Mouse (Mus musculus): ENCODE measurements around the gene Ilf2. TPM values are rescaled to one million over a fixed set of nuclear protein-coding genes. Genes with fewer than 3 reads are reported as not detected.

Gene Ilf2
- total RNA-seq, 2 experiments from 2014 or later = 23.8 to 25.4 TPM

DNA sequence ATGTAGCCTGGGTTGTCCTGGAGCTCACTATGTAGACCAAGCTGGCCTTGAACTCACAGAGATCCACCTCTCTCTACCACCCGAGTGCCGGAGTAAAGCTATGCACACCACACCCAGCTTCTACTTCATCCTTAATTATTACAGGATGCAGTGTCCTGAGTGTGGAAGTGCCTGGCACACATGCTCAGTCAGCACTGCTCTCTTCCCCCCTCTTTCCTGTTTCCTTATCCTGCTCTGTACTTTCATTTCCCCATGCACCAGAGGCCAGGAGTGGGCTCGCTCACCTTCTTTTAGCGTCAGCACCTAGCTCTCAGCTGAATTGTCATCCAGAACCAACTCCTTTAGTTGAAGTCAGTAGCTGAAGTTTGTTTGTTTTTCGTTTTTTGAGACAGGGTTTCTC, 15.6 kb upstream of the Ilf2 start:
- intact Hi-C loops (cut with DNase I) = no loop called here
- no peak for DNase-seq

DNA sequence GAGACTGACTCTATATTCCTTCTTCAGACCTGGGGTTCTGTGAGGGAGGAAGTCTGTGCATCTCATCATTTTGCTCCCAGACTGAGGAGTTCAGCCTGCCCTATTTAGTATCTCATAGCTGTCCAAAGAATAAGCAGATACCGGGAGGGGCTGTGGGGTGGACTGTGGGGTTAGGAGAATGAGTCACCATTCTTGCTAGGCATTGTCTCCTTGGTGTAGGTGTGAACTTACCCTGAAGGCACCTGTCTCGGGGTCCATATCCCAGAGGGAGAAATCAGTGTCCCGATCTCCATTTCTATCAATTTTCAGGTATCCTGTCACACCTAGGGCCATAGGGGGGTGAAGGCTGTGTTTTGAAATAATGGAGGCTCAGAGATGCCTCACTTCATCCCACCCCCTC, 14.0 kb upstream of the Ilf2 start:
- no peak for DNase-seq
- intact Hi-C loops (cut with DNase I) = no loop called here

GRCm38 (mm10) chr3:90462579-90462978, 13.3 kb upstream of the Ilf2 start:
- intact Hi-C loops (cut with DNase I) = no loop called here
- DNase-seq = no peak

- intact Hi-C loops (cut with DNase I) = loop anchor here (5.0 kb wide), 1 partner anchor 242 kb away; no protein-coding TSS in a partner anchor
These were observed 11.3 kb upstream of the Ilf2 start for GRCm38 (mm10) chr3:90464552-90465080.

GRCm38 (mm10) chr3:90465081-90465685, 10.7 kb upstream of the Ilf2 start:
- intact Hi-C loops (cut with DNase I) = loop anchor here (5.0 kb wide), 1 partner anchor 243 kb away; no protein-coding TSS in a partner anchor
- peak in 1 of 2 experiments; percentile 40 for DNase-seq

More at GRCm38 (mm10) chr3:90464552-90465080, 11.3 kb upstream of the Ilf2 start:
- DNase-seq = peak in 1 of 2 experiments; percentile 19

DNA sequence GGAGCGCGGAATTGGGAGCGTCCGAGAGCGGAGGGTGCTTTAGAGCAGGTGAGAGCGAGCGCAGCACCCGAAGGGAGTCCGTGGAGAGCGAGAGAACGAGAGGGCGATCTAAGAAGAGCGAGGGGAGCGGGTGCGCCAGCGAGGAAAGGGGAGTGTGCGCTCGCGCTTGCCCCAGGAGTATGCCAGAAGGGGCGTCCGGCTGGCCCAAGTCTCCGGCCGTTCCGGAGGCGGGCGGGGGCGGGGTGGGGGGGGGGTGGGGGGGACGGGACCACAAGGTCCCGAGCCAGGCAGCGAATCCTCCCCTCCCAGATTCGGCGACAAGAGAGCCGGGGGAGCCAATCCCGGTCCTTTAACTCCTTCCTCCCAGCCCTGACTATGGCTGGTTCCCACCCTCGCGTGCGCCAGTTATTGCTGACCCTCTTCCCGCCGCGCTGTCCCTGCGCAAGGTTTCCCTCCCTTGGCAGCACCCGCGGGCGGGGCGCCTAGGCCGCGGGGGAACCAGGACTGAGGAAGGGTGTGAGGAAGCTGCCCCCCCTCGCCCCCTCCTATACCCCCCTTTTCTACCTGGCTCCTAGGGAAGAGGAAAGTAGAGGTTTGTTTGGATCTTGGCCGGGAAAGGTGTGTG, 10.1 kb upstream of the Ilf2 start, which contains the start of gene Npr1:
Gene Npr1, minus strand, starts transcription at position 181 of the 625 bp plus-strand sequence.
- intact Hi-C loops (cut with DNase I) = loop anchor here (1.0 to 5.0 kb wide), 2 partner anchors 53 to 243 kb away; no protein-coding TSS in a partner anchor
- peak; percentile 43 to 47 for DNase-seq

- peak in 1 of 2 experiments; percentile 35 for DNase-seq
- intact Hi-C loops (cut with DNase I) = loop anchor here (1.0 to 5.0 kb wide), 2 partner anchors 54 to 244 kb away; no protein-coding TSS in a partner anchor
These were observed 9.6 kb upstream of the Ilf2 start for GRCm38 (mm10) chr3:90466311-90466766.

DNA sequence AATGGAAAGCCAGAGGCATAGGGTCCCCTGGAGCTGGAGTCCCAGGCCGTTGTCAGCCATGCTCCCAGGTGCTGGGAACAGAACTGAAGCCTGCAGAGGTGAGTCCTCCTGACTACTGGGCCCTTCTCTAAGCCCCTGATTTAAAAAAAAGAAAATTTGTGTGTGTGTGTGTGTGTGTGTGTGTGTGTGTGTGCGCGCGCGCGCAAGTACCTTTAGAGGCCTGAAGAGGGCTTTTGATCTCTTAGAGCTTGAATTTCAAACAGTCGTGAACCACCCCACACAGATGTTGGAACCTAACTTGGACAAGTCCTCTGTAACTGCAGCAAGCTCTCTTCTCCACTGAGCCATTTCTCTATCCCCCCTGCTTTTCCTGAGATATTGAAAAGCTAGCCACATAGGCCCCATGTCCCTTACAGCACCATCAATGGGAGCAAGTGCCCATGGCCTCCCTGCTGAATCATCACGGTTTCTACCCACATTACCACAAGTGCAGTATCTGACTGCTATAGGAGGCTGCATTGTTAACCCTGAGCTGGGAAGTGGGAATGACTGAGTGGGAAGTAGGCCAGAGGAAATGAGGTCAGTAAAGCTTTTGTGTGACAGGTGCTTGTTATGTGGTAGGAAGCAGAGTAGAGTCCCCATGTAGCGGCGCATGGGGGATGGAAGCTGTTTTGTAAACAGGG, 8.2 kb upstream of the Ilf2 start:
- intact Hi-C loops (cut with DNase I) = loop anchor here (5.0 kb wide), 1 partner anchor 245 kb away; no protein-coding TSS in a partner anchor
- no peak for DNase-seq

GRCm38 (mm10) chr3:90472213-90472612, 3.7 kb upstream of the Ilf2 start:
- DNase-seq = peak in 1 of 2 experiments; percentile 38
- intact Hi-C loops (cut with DNase I) = no loop called here

DNA sequence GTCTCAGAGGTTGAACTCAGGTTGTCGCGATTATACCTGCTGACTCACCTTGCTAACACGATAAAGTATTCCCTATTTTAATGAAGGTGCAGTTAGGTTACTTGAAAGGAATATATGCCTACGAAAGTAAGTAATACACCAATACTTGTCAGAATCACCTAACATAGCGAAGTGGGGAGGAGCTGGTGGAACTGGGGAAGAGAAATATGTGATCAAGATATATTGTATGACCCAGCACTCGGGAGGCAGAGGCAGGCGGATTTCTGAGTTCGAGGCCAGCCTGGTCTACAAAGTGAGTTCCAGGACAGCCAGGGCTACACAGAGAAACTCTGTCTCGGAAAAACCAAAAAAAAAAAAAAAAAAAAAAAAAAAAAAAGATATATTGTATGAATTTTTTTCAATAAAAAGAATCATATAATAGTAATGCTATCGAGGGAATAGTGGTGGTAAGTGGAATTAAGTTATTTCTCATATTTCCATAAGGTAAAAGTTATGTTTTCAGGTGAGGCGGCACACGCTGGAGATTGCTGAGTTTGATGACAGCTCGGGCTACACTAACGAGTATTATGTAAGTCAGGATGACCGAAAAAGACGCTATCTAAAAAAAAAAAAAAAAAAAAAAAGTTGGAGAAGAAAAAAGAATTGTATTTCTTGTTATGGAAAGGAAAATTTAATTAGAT, 635 bp upstream of the Ilf2 start:
- intact Hi-C loops (cut with DNase I) = no loop called here
- DNase-seq = no peak

DNA sequence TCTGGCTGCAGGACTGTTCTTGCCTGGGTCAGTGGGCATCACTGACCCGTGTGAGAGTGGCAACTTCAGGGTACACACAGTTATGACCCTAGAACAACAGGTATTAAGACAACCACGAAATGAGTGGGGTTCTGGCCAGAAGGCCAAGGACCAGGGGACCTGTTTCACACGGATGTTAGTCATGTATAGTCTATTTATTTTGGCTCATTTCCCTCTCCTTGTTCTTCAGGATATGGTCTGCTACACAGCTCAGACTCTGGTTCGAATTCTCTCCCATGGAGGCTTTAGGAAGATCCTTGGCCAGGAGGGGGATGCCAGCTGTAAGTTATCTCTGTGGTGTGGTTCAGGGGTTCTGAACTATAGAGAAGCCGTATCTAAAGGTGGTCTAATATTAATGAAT, 11.1 kb downstream of the Ilf2 start:
- no peak for DNase-seq
- intact Hi-C loops (cut with DNase I) = no loop called here

GRCm38 (mm10) chr3:90488576-90488975, 12.7 kb downstream of the Ilf2 start:
- DNase-seq = no peak
- intact Hi-C loops (cut with DNase I) = no loop called here

- DNase-seq = peak; percentile 94
- intact Hi-C loops (cut with DNase I) = loop anchor here (1.0 kb wide), 1 partner anchor 18 kb away; no protein-coding TSS in a partner anchor
These were observed 14.8 kb downstream of the Ilf2 start, which contains the start of gene Snapin for GRCm38 (mm10) chr3:90490696-90491256. Gene Snapin (minus strand): TSS chr3:90491033.

DNA sequence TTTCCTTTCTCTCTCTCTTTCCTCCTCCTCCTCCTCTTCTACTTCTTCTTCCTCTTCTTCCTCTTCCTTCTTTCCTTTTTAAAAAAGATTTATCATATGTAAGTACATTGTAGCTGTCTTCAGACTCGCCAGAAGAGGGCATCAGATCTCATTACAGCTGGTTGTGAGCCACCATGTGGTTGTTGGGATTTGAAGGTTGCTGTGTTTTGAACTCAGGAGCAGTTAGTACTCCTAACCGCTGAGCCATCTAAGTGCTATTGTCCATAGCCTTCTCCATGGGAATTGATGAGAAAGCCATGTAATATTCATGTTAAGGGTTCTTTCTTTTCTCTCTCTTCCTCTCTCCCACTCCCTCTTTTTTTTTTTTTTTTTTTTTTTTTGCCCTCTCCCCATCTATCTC, 15.4 kb downstream of the Ilf2 start:
- DNase-seq = no peak
- intact Hi-C loops (cut with DNase I) = no loop called here

GRCm38 (mm10) chr3:90493831-90494540, 18.1 kb downstream of the Ilf2 start:
- DNase-seq = no peak
- intact Hi-C loops (cut with DNase I) = no loop called here

DNA sequence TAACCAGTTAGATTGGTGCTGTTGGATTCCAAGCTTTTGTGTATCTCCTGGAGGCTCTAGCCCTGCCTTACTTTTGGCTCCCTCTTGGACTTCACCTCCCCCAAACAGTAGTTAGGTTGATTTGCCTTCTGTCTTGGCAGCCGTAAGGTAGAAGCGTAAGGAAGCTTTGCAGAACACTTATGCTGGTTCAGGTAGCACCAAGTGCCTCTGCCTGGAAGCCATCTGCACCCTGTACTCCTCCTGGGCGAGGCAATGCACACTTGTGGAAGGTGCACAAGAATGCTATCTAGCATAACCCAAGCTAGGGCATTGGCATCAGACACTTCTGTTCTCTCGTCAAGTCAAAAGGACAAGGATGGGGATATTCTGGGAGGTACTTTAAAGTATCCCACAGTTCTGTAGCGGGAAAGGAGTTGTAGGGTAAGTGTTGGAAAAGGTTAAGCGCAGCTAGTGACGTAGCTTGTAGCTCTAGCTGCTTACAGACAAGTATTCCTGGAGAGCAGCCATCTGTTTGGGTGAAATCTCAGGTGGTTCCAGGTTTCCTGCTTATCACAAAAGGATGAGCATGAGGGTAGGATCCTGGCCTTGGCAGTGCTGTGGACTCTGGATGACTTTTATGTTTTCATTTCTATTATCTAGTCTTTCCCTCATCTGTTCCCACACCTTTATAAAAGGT, 20.1 kb downstream of the Ilf2 start:
- DNase-seq = no peak
- intact Hi-C loops (cut with DNase I) = no loop called here

- intact Hi-C loops (cut with DNase I) = no loop called here
- DNase-seq = no peak
These were observed 21.7 kb downstream of the Ilf2 start for GRCm38 (mm10) chr3:90497597-90497996.

DNA sequence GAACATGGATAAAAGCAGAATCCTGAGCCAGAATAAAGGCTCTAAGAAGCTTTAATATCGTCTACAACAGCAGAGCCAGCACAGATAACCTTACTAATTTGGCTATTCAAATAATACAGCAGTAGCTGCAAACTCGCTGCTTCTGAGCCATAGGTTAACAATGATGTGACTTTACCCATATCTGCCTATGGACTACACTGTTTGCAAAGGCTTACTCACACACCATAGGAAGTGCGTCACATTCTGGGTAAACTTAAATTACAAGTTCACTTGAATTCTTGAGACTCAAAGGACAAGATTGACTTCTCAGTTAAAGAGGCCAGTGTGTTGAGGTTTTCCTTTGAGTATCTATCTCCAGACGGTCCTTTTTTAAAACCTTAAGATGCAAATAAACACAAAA, 27.5 kb downstream of the Ilf2 start:
- intact Hi-C loops (cut with DNase I) = no loop called here

GRCm38 (mm10) chr3:90505216-90505615, 29.3 kb downstream of the Ilf2 start:
- intact Hi-C loops (cut with DNase I) = no loop called here
- no peak for DNase-seq

More for the DNA sequence above, 27.5 kb downstream of the Ilf2 start:
- DNase-seq = no peak

Data from gastrocnemius, postnatal 36 days (tissue).